Mouse (Mus musculus) midbrain, postnatal 0 days (tissue): ENCODE measurements around the gene Prdm16. TPM values are rescaled to one million over a fixed set of nuclear protein-coding genes. Genes with fewer than 3 reads are reported as not detected.
A peak's percentile ranks its signal among the peaks of the same experiment; 100 is the strongest.

Experiments used
- ATAC-seq: fragments of 200-750 bp; cut with Nextera tagmentation; 2 replicates; pipeline ENCODE4 v1.8.0; 2017; ENCODE audit warnings: moderate number of reproducible peaks, mild to moderate bottlenecking, moderate TSS enrichment, moderate library complexity; ENCODE audit not compliant: low FRiP score
- DNase-seq: peaks from one replicate; pipeline ENCODE4 v3.0.0-alpha.2; 2015; ENCODE audit warnings: low spot score
- H3K27ac ChIP-seq: fragments of 300-500 bp; sonication (generic); 2 replicates; pipeline ENCODE4 v1.5.1; 2014; ENCODE audit warnings: low read depth, mild to moderate bottlenecking, low read length, mixed read lengths
- H3K27me3 ChIP-seq: fragments of 300-500 bp; sonication (generic); 2 replicates; pipeline ENCODE4 v1.6.1; 2014; ENCODE audit warnings: low read length, control low read depth, mixed read lengths; ENCODE audit not compliant: insufficient read depth
- H3K36me3 ChIP-seq: fragments of 300-500 bp; sonication (generic); 2 replicates; pipeline ENCODE4 v1.6.1; 2014; ENCODE audit warnings: low read length, control low read depth, mixed read lengths; ENCODE audit not compliant: insufficient read depth
- H3K4me1 ChIP-seq: fragments of 300-500 bp; sonication (generic); 2 replicates; pipeline ENCODE4 v1.6.1; 2014; ENCODE audit warnings: mild to moderate bottlenecking, control low read depth, antibody characterized with exemption, low read length, mixed read lengths; ENCODE audit not compliant: insufficient read depth
- H3K4me2 ChIP-seq: fragments of 300-500 bp; sonication (generic); 2 replicates; pipeline ENCODE4 v1.6.1; 2014; ENCODE audit warnings: low read depth, mild to moderate bottlenecking, low read length, mixed read lengths; ENCODE audit not compliant: poor library complexity, severe bottlenecking
- H3K4me3 ChIP-seq: fragments of 300-500 bp; sonication (generic); 2 replicates; pipeline ENCODE4 v1.5.1; 2014; ENCODE audit warnings: low read depth, mild to moderate bottlenecking, low read length, moderate library complexity
- H3K9ac ChIP-seq: fragments of 300-500 bp; sonication (generic); replicated peaks from 2 replicates; pipeline ENCODE4 v1.6.1; 2014; ENCODE audit warnings: mild to moderate bottlenecking, low read length, moderate library complexity, mixed read lengths; ENCODE audit not compliant: poor library complexity, severe bottlenecking
- H3K9me3 ChIP-seq: fragments of 300-500 bp; sonication (generic); 2 replicates; pipeline ENCODE4 v1.6.1; 2016; ENCODE audit warnings: low read length, control low read depth
- CTCF ChIP-seq: IDR thresholded peaks from 2 replicates; pipeline ENCODE4 v1.5.1; 2016; ENCODE audit warnings: antibody characterized with exemption, mild to moderate bottlenecking
- WGBS: fragments of 180-500 bp; shearing (Covaris S2); extraction: QIAGEN DNeasy Blood & Tissue Kit; methylation state at CpG from one replicate; pipeline ENCODE4 v1.1.7; 2014; 5-methylcytosine and 5-hydroxymethylcytosine counted together
- polyA plus RNA-seq: library from polyadenylated mRNA; unstranded; fragments of >200 nt; fragmentation: Nextera tagmentation; extraction: Ambion mirVana; gene quantifications from 2 replicates; pipeline ENCODE4 v1.2.1, GENCODE M21; 2015
- total RNA-seq: library from RNA; depleted of rRNA; stranded (reverse); fragments of >200 nt; gene quantifications from 2 replicates; pipeline ENCODE4 v1.2.3, GENCODE M21; 2014

Prdm16 gene
- total and polyA plus RNA-seq, 2 experiments from 2014 or later, result 9.3 to 10.7 TPM

- H3K36me3 ChIP-seq, result no peaks in the 10 kb centered on the region
- no peaks in the 10 kb centered on the region for H3K27me3 ChIP-seq
- DNase-seq (peak; percentile 35), ATAC-seq (no peak)
- H3K9me3 ChIP-seq, result no peaks in the 10 kb centered on the region
- no peak for TF ChIP-seq CTCF
- H3K4me2 ChIP-seq, result no peak overlapping the region
- 24% methylated on average over 4 of the region's 4 CpGs for WGBS
- H3K4me1 ChIP-seq, result no peaks in the 10 kb centered on the region; the same call in 1 of the 2 replicates
- no peak overlapping the region for H3K4me3 ChIP-seq
- H3K27ac ChIP-seq, result no peak overlapping the region
- H3K9ac ChIP-seq, result no peak overlapping the region
Observed at GRCm38 (mm10) chr4:154402948-154403347, 233.7 kb downstream of the Prdm16 start.

GRCm38 (mm10) chr4:154401982-154402932, 234.4 kb downstream of the Prdm16 start:
- no peaks in the 10 kb centered on the region for H3K9me3 ChIP-seq
- no peak overlapping the region for H3K4me3 ChIP-seq
- no peak for TF ChIP-seq CTCF
- no peak overlapping the region for H3K9ac ChIP-seq
- H3K4me1 ChIP-seq, result no peaks in the 10 kb centered on the region; the same call in 1 of the 2 replicates
- ATAC-seq, result no peak
- no peak overlapping the region for H3K4me2 ChIP-seq
- WGBS, result 61% methylated on average over 10 of the region's 10 CpGs
- H3K27ac ChIP-seq, result no peak overlapping the region
- no peaks in the 10 kb centered on the region for H3K36me3 ChIP-seq
- peak; percentile 44 for DNase-seq
- no peaks in the 10 kb centered on the region for H3K27me3 ChIP-seq

GRCm38 (mm10) chr4:154401379-154401778, 235.3 kb downstream of the Prdm16 start:
- no peak overlapping the region for H3K4me2 ChIP-seq
- no peak for TF ChIP-seq CTCF
- no peak overlapping the region for H3K9ac ChIP-seq
- ATAC-seq (no peak), DNase-seq (no peak)
- 69% methylated on average over 5 of the region's 5 CpGs for WGBS
- H3K9me3 ChIP-seq, result no peaks in the 10 kb centered on the region
- no peaks in the 10 kb centered on the region; the same call in 1 of the 2 replicates for H3K4me1 ChIP-seq
- H3K4me3 ChIP-seq, result no peak overlapping the region
- no peaks in the 10 kb centered on the region for H3K27me3 ChIP-seq
- H3K27ac ChIP-seq, result no peak overlapping the region
- no peaks in the 10 kb centered on the region for H3K36me3 ChIP-seq

DNA sequence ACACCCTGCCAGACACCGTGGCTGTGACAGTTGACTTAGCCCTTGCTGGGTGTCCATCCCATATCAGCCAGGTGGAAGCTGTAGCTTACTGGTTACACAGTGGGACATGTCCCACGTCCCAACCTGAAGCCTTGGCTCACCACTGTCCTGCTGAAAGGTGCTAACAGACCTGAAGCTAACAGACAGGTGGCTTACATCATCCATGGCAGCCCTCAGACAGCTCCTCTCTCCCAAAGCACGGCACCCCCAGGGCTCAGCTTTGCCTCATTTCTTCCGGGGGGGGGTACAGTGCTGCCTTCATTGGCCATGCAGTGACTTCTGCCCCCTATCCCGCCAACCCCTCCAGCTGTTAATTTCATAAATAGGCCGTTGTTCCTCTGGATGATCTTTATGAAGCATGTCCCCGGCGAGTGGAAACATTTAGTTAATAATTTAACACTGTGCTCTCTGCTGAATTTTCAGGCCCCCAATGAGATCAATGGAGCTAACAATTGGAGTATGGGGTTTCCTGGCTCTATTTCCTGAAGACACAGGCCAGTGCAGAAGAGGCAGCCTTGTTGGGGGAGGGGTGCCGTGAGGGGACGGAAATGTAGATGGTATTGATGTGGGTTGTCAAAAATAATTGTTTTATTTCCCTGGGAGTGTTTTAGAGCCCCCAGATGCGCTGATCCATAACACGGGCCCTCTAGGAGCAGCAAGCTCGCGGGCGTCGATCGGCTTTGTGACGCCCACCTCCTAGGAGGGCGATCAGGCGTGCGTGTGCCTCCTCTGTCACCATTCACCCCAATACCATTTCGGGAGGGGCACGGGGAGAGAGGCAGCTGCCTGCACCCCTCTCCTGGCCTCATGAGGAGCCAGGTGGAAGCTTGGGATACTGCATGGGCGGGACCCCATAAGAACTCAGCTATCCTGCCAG, 236.2 kb downstream of the Prdm16 start:
- H3K36me3 ChIP-seq, result no peaks in the 10 kb centered on the region
- H3K27ac ChIP-seq, result no peak overlapping the region
- no peaks in the 10 kb centered on the region for H3K9me3 ChIP-seq
- H3K27me3 ChIP-seq, result no peaks in the 10 kb centered on the region
- no peak for TF ChIP-seq CTCF
- H3K9ac ChIP-seq, result no peak overlapping the region
- no peak overlapping the region for H3K4me3 ChIP-seq
- no peak for ATAC-seq
- no peak overlapping the region for H3K4me2 ChIP-seq
- WGBS, result 78% methylated on average over 24 of the region's 24 CpGs
- H3K4me1 ChIP-seq, result no peaks in the 10 kb centered on the region; the same call in 1 of the 2 replicates
- DNase-seq, result no peak

GRCm38 (mm10) chr4:154399634-154400033, 237.0 kb downstream of the Prdm16 start:
- Histone ChIP-seq H3K4me1 (no peaks in the 10 kb centered on the region; the same call in 1 of the 2 replicates), H3K27me3 (no peaks in the 10 kb centered on the region), H3K4me3 (no peak overlapping the region), H3K9ac (no peak overlapping the region), H3K36me3 (no peaks in the 10 kb centered on the region), H3K9me3 (no peaks in the 10 kb centered on the region), H3K4me2 (no peak overlapping the region), H3K27ac (no peak overlapping the region)
- no peak for DNase-seq
- WGBS, result 87% methylated on average over 11 of the region's 11 CpGs
- TF ChIP-seq CTCF, result no peak
- no peak for ATAC-seq
